8 mouse cellular contexts compared by ENCODE assay signal in the genomic region with DNA sequence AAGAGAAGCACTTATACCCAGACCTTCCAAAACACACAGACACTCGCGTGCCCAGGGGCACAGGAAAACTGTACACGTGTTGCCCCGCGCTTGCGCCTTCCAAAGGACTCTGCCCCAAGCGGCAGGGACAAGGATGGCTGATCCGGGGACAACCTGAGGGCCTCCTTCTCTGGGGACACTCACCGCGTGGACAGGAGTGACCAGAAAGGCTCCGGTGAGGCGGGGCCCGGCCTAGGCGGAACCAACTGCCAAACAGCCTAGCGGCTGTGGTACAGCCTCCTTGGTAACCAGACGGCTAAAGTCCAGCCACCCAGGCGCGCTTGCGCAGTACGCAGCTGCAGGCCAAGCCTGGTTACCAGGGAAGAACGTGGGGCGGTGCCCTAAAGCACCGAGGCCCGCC. TPM values are rescaled to one million over a fixed set of nuclear protein-coding genes. Genes with fewer than 3 reads are reported as not detected.
DNase-seq lines count a peak whose midpoint lies in the region; ATAC-seq and TF ChIP-seq lines count a peak whose summit lies in the region.

A gene (plus strand): TSS at position 112 of the 400 bp plus-strand sequence.
A gene (minus strand): TSS at position 331 of the 400 bp plus-strand sequence.

- peak; percentile 74 for ATAC-seq in G1E (ENCODE audit: extremely low read depth, insufficient number of reproducible peaks, low FRiP score, poor library complexity, severe bottlenecking)
- ATAC-seq in hematopoietic stem cell, adult 5-6 weeks (replicated peaks in 1 of 2; ENCODE audit: insufficient read depth in 1 of 2, low FRiP score in 2 of 2, low TSS enrichment in 1 of 2, low read depth in 1 of 2, poor library complexity in 2 of 2, severe bottlenecking in 2 of 2) = peak; percentile 61 to 80
- ATAC-seq in lung, embryonic 16.5 days (ENCODE audit: low read depth) = peak; percentile 87

- H3K36me3 ChIP-seq in G1E (replicated peaks) = peaks cover 25% of the 10 kb centered on the region
- H3K36me3 ChIP-seq in lung, embryonic 16.5 days (ENCODE audit: control insufficient read depth, insufficient read depth, low read length) = no peaks in the 10 kb centered on the region

- peak within 1 kb of the TSS; percentile 76 for H3K4me3 ChIP-seq in G1E (ENCODE audit: low read depth, low read length)
- peak within 1 kb of the TSS; percentile 64 for H3K4me3 ChIP-seq in lung, embryonic 16.5 days (ENCODE audit: low read length)

- whole genome bisulfite sequencing in lung, embryonic 16.5 days = 0% methylated on average over 24 of the region's 24 CpGs

- peak; percentile 83 for DNase-seq in G1E (ENCODE audit: low spot score)
- peak; percentile 96 to 98 for DNase-seq in cerebellum, adult 18-20 months
- peak; percentile 91 for DNase-seq in forelimb bud, embryonic 11.5 days (ENCODE audit: low read depth, low spot score)
- DNase-seq in layer of hippocampus, adult 9-10 months (ENCODE audit: low spot score) = peak; percentile 79
- DNase-seq in ovary, postnatal 10 days (ENCODE audit: low spot score) = peak; percentile 85
- DNase-seq in thymus, postnatal 10 days (ENCODE audit: low spot score in 2 of 2) = peak; percentile 50 to 57

- H3K4me1 ChIP-seq in G1E (ENCODE audit: insufficient read depth, low read depth, low read length) = peaks cover 52% of the 10 kb centered on the region
- peaks cover 34% of the 10 kb centered on the region for H3K4me1 ChIP-seq in lung, embryonic 16.5 days (replicated peaks; ENCODE audit: control insufficient read depth, insufficient read depth, low read length)

- peaks cover 28% of the 10 kb centered on the region for H3K27me3 ChIP-seq in G1E (ENCODE audit: insufficient read depth, low read length)
- H3K27me3 ChIP-seq in lung, embryonic 16.5 days (ENCODE audit: control insufficient read depth, insufficient read depth, low read depth, low read length) = no peaks in the 10 kb centered on the region

- TF ChIP-seq CTCF in G1E (IDR thresholded peaks at IDR 0.05; ENCODE audit: low read depth, low read length) = no peak

- H3K9me3 ChIP-seq in G1E (replicated peaks) = no peaks in the 10 kb centered on the region
- no peaks in the 10 kb centered on the region for H3K9me3 ChIP-seq in lung, embryonic 16.5 days (ENCODE audit: control insufficient read depth, low read length)

- peak within 1 kb of the TSS; percentile 78 for H3K9ac ChIP-seq in lung, embryonic 16.5 days (ENCODE audit: low read length)

- H3K4me2 ChIP-seq in lung, embryonic 16.5 days (ENCODE audit: low read depth, low read length) = peak within 1 kb of the TSS; percentile 85

- H3K27ac ChIP-seq in lung, embryonic 16.5 days (ENCODE audit: low read length) = peak within 1 kb of the TSS; percentile 60

RNA-seq across cellular contexts. Expression of the first gene that starts in this region (rescaled TPM):
- total RNA-seq in G1E (2014; fragmentation: Nextera tagmentation) (6.9 and 7.7 TPM in 2 replicates), G1E (2017) (2.6 and 3.1 TPM in 2 replicates)
- polyA plus RNA-seq in G1E (2012) = 2.3 and 3.1 TPM in 2 replicates
- total RNA-seq in hematopoietic stem cell, adult 5-6 weeks (2017) = 19.0 and 20.3 TPM in 2 replicates
- polyA plus RNA-seq in lung, embryonic 16.5 days (2015; fragmentation: Nextera tagmentation; extraction: Ambion mirVana) = 18.0 and 21.8 TPM in 2 replicates

RNA-seq across cellular contexts. Expression of the second gene that starts in this region (rescaled TPM):
- 4.8 and 5.7 TPM in 2 replicates for total RNA-seq in G1E (2014; fragmentation: Nextera tagmentation)
- total RNA-seq in G1E (2017) = 7.7 and 8.4 TPM in 2 replicates
- 22.4 and 24.0 TPM in 2 replicates for polyA plus RNA-seq in G1E (2012)
- total RNA-seq in hematopoietic stem cell, adult 5-6 weeks (2017) = 22.5 and 32.4 TPM in 2 replicates
- polyA plus RNA-seq in lung, embryonic 16.5 days (2015; fragmentation: Nextera tagmentation; extraction: Ambion mirVana) = 52.8 and 56.0 TPM in 2 replicates

Comparison
In these comparisons a context has a peak if more than half of its experiments do, and no peak if none do; other contexts are left out.
1. Peak in every context shown above with its lines: DNase-seq, ATAC-seq, H3K4me3 ChIP-seq and H3K27ac ChIP-seq.